Mouse (Mus musculus) forebrain, embryonic 14.5 days (tissue): ENCODE measurements around the gene Camk1. TPM values are rescaled to one million over a fixed set of nuclear protein-coding genes. Genes with fewer than 3 reads are reported as not detected.

Source experiments
- ATAC-seq: fragments of 200-750 bp; cut with Nextera tagmentation; 2 replicates; pipeline ENCODE4 v1.8.0; 2017; ENCODE audit warnings: mild to moderate bottlenecking, moderate library complexity
- DNase-seq: peaks from one replicate; pipeline ENCODE4 v3.0.0-alpha.2; 2015; ENCODE audit warnings: low spot score
- H3K27ac ChIP-seq: fragments of 300-500 bp; sonication (generic); 2 replicates; pipeline ENCODE4 v1.5.1; 2014; ENCODE audit warnings: low read depth, mild to moderate bottlenecking, control low read depth, low read length, moderate library complexity
- H3K27me3 ChIP-seq: fragments of 300-500 bp; sonication (generic); replicated peaks from 2 replicates; pipeline ENCODE4 v1.6.1; 2014; ENCODE audit warnings: low read length, control low read depth, mixed read lengths; ENCODE audit not compliant: control insufficient read depth, insufficient read depth
- H3K36me3 ChIP-seq: fragments of 300-500 bp; sonication (generic); 2 replicates; pipeline ENCODE4 v1.6.1; 2014; ENCODE audit warnings: low read length, control low read depth; ENCODE audit not compliant: control insufficient read depth, insufficient read depth
- H3K4me1 ChIP-seq: fragments of 300-500 bp; sonication (generic); 2 replicates; pipeline ENCODE4 v1.6.1; 2014; ENCODE audit warnings: antibody characterized with exemption, low read length, control low read depth; ENCODE audit not compliant: control insufficient read depth, insufficient read depth
- H3K4me2 ChIP-seq: fragments of 300-500 bp; sonication (generic); 2 replicates; pipeline ENCODE4 v1.6.1; 2014; ENCODE audit warnings: mild to moderate bottlenecking, control low read depth, low read length
- H3K4me3 ChIP-seq: fragments of 300-500 bp; sonication (generic); 2 replicates; pipeline ENCODE4 v1.5.1; 2014; ENCODE audit warnings: low read depth, low read length, control low read depth
- H3K9ac ChIP-seq: fragments of 300-500 bp; sonication (generic); 2 replicates; pipeline ENCODE4 v1.6.1; 2014; ENCODE audit warnings: mild to moderate bottlenecking, low read length, control low read depth, moderate library complexity
- H3K9me3 ChIP-seq: fragments of 300-500 bp; sonication (generic); replicated peaks from 2 replicates; pipeline ENCODE4 v1.6.1; 2016; ENCODE audit warnings: low read length, control low read depth, mixed read lengths; ENCODE audit not compliant: control insufficient read depth
- WGBS: fragments of 180-500 bp; shearing (Covaris S2); extraction: QIAGEN DNeasy Blood & Tissue Kit; methylation state at CpG from one replicate; pipeline ENCODE4 v1.1.7; 2014; 5-methylcytosine and 5-hydroxymethylcytosine counted together
- polyA plus RNA-seq: library from polyadenylated mRNA; unstranded; fragments of >200 nt; fragmentation: Nextera tagmentation; extraction: Ambion mirVana; gene quantifications from 2 replicates; pipeline ENCODE4 v1.2.1, GENCODE M21; 2014

Camk1 gene
- polyA plus RNA-seq, 1 experiment from 2014 or later, result 86.3 TPM

DNA sequence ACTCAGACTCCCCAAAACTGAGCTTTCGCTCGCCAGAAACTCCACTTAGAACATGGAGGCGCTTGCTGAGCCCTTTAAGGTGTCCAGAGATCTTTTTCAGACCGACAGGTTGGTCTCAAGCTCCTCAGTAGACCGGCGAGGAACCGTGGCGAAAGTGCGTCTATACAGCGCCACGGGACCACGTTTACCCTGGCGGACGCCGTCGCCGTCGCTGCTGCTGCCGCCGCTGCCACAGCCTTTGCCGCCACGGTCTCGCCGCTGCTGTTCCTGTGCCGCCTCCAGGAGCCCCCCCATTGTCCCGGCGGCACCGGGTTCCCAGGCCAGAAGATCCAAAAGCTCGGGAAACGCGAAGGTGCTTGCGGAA is 36.8 kb downstream of the Camk1 start, which contains the start of gene Brpf1:
Gene Brpf1 (plus strand): TSS at position 152 of the 364 bp plus-strand sequence.
- peaks cover 11% of the 10 kb centered on the region for H3K4me1 ChIP-seq
- peak within 1 kb of the TSS; percentile 98 for H3K27ac ChIP-seq
- DNase-seq, result no peak
- H3K27me3 ChIP-seq, result no peaks in the 10 kb centered on the region
- H3K4me3 ChIP-seq, result peak within 1 kb of the TSS; percentile 95
- whole genome bisulfite sequencing, result under 1% methylated on average over 32 of the region's 32 CpGs
- H3K4me2 ChIP-seq, result peak within 1 kb of the TSS; percentile 96
- peak; percentile 70 for ATAC-seq
- H3K36me3 ChIP-seq, result peaks cover 13% of the 10 kb centered on the region
- no peaks in the 10 kb centered on the region for H3K9me3 ChIP-seq
- H3K9ac ChIP-seq, result peak within 1 kb of the TSS; percentile 93

DNA sequence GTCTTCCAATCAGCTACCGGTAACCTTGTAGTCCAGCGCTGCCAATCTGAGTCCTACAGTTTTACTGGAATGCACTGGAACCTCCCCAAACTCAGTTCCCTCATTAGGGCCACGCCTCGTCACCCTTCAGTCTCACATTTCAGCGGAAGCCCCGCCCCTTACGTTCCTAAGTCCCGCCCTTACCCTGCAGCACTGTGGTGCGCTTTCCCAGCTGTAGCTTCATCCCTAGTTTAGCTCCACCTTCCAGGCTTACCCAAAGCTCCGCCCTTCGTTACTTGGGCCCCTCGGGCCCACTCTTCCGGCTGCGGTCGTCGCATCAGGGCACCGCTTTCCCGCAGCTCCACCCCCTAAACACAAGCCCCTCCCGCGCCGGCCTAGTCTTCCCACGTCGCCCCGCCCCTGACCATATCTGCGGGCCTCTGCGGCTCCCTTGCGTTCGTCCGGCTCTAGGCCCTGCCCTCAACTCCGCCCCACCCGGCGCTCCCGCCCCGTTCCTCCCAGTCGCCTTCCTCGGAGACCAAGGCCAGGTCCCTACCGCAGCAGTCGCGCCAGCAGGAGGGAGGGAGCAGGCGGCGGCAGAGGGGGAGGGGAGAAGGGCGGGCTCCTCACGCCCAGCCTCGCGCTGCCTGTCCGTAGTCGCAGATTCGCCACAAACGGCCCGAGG is 37.3 kb downstream of the Camk1 start:
- Histone ChIP-seq H3K9me3 (no peaks in the 10 kb centered on the region), H3K4me2 (peak overlapping the region; percentile 96), H3K9ac (peak overlapping the region; percentile 93), H3K36me3 (peaks cover 12% of the 10 kb centered on the region), H3K4me1 (peaks cover 11% of the 10 kb centered on the region), H3K4me3 (peak overlapping the region; percentile 95), H3K27me3 (no peaks in the 10 kb centered on the region), H3K27ac (peak overlapping the region; percentile 98)
- ATAC-seq, result peak; percentile 98
- peak; percentile 99 for DNase-seq
- under 1% methylated on average over 50 of the region's 50 CpGs for WGBS

DNA sequence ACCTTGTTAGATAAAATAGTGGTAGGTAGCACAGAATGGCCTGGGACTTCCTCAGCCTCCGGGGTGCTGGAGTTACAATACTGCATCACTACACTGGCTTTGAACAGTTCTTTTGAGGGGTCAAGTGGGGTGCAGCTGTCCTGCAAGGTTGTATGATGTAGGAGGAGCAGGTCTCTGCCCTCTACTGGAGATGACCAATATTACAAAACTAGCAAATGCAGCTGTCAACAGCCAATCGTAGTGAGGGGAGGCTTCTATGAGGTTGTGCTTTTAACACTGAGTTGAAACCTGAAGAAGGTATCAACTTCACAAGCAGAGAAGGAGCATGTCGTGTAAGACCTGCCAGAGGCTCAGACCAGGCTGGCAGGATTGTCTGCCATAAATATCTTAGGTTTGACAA is 41.5 kb downstream of the Camk1 start:
- H3K27me3 ChIP-seq, result no peaks in the 10 kb centered on the region
- no peak overlapping the region for H3K9ac ChIP-seq
- ATAC-seq (no peak), DNase-seq (peak; percentile 23)
- H3K27ac ChIP-seq, result no peak overlapping the region
- H3K4me3 ChIP-seq, result no peak overlapping the region
- 27% methylated on average over 3 of the region's 3 CpGs for WGBS
- H3K36me3 ChIP-seq, result no peaks in the 10 kb centered on the region
- no peak overlapping the region for H3K4me2 ChIP-seq
- no peaks in the 10 kb centered on the region for H3K9me3 ChIP-seq
- H3K4me1 ChIP-seq, result no peaks in the 10 kb centered on the region

DNA sequence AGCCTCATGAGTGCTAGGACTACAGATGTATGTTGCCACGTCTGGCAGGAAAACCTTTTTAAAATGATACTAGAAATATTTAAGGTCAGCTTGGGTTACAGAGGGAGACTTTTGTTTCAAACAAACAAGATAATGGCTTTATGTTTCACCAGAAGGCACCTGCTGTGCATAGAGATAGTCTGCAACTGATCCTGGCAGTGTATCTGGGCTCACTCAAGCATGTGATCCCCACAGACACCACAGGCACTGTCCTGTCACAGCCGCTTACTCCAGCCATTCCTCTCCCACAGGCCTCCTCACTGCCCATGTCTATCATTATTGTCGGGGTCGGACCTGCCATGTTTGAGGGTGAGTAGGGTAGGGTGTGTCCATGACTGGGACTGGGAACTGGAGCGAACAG is 42.4 kb downstream of the Camk1 start:
- 81% methylated on average over 5 of the region's 5 CpGs for WGBS
- H3K36me3 ChIP-seq, result no peaks in the 10 kb centered on the region
- H3K27me3 ChIP-seq, result no peaks in the 10 kb centered on the region
- no peak for DNase-seq
- H3K4me1 ChIP-seq, result no peaks in the 10 kb centered on the region
- no peak overlapping the region for H3K4me3 ChIP-seq
- no peak for ATAC-seq
- H3K9ac ChIP-seq, result no peak overlapping the region
- no peaks in the 10 kb centered on the region for H3K9me3 ChIP-seq
- H3K4me2 ChIP-seq, result no peak overlapping the region
- H3K27ac ChIP-seq, result no peak overlapping the region

DNA sequence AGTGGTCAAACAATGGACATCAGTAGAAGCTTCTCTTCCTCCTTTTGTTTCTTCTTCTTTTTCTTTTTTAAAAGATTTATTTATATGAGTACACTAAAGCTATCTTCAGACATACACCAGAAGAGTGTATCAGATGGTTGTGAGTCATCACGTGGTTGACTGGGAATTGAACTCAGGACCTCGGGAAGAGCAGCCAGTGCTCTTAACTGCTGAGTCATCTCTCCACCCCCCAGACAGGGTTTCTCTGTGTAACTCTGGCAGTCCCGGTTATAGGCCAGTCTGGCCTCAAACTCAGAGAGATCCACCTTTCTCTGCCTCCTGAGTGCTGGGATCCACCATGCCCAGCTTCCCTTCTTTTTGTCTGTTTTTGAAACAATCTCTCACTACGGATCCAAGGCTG is 47.1 kb downstream of the Camk1 start:
- Histone ChIP-seq H3K9ac (no peak overlapping the region), H3K36me3 (no peaks in the 10 kb centered on the region), H3K9me3 (no peaks in the 10 kb centered on the region), H3K4me1 (no peaks in the 10 kb centered on the region), H3K27me3 (no peaks in the 10 kb centered on the region), H3K4me2 (no peak overlapping the region), H3K27ac (no peak overlapping the region), H3K4me3 (no peak overlapping the region)
- DNase-seq (no peak), ATAC-seq (no peak)
- WGBS, result 75% methylated on average over 4 of the region's 4 CpGs

DNA sequence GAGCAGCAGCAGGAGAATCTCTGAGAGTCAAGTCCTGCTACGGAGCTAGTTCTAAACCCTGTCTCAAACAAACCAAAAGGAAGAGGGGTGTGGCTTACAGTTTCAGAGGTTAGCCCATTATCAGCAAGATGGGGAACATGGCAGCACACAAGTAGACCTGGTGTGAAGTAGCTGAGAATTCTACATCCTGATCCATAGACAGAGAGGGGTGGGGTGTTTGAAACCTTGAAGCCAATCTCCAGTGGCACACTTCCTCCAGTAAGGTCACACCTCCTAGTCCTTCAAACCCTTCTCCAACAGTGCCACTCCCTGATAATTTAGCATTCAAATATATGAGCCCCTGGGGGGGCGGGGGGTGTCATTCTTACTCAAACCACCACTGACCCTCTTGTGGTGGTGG is 47.7 kb downstream of the Camk1 start:
- no peaks in the 10 kb centered on the region for H3K27me3 ChIP-seq
- H3K27ac ChIP-seq, result no peak overlapping the region
- DNase-seq, result no peak
- no peak overlapping the region for H3K9ac ChIP-seq
- 78% methylated on average over 2 of the region's 2 CpGs for WGBS
- H3K4me2 ChIP-seq, result no peak overlapping the region
- no peaks in the 10 kb centered on the region for H3K36me3 ChIP-seq
- no peak overlapping the region for H3K4me3 ChIP-seq
- no peaks in the 10 kb centered on the region for H3K4me1 ChIP-seq
- ATAC-seq, result no peak
- H3K9me3 ChIP-seq, result no peaks in the 10 kb centered on the region

DNA sequence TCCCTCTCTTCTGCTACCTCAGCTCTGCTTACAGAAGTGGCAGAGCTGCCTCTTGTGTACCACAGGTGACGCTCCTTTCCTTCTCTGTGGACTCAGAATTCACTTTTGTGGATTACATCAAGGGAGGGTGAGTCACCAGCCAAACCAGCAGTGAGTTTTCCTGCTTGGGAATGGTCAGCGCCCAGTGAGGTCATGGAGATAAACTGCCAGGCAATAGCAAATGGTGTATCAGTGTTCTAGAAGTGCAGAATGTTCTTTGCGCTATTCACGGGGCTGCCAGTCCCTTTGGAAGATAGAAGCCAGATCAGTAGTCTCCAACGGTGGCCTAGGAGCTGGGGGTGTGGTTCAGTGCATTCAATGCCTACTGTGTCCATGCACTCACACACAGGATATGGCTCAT is 50.8 kb downstream of the Camk1 start:
- 65% methylated on average over 5 of the region's 5 CpGs for WGBS
- Histone ChIP-seq H3K9me3 (no peaks in the 10 kb centered on the region), H3K27ac (no peak overlapping the region), H3K4me2 (no peak overlapping the region), H3K36me3 (no peaks in the 10 kb centered on the region), H3K27me3 (no peaks in the 10 kb centered on the region), H3K4me3 (no peak overlapping the region), H3K4me1 (no peaks in the 10 kb centered on the region), H3K9ac (no peak overlapping the region)
- DNase-seq (no peak), ATAC-seq (no peak)

DNA sequence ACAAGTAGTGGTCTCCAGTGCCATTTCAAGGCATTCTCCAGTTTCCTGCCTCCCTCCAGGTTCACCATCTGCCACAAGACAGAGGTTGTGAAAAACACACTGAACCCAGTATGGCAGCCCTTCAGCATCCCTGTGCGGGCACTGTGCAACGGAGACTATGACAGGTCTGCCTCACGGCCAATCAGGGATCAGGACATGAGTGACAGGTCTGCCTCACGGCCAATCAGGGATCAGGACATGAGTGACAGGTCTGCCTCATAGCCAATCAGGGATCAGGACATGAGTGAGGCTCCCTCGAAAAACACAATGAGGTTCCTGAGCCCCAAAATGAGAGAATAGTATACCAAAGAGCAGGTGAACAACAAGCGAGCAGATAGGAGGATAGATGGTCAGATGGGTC is 53.4 kb downstream of the Camk1 start:
- Histone ChIP-seq H3K27ac (no peak overlapping the region), H3K4me1 (no peaks in the 10 kb centered on the region), H3K4me2 (no peak overlapping the region), H3K27me3 (no peaks in the 10 kb centered on the region), H3K9me3 (no peaks in the 10 kb centered on the region), H3K9ac (no peak overlapping the region), H3K4me3 (no peak overlapping the region), H3K36me3 (no peaks in the 10 kb centered on the region)
- no peak for DNase-seq
- no peak for ATAC-seq
- 70% methylated on average over 6 of the region's 6 CpGs for WGBS

DNA sequence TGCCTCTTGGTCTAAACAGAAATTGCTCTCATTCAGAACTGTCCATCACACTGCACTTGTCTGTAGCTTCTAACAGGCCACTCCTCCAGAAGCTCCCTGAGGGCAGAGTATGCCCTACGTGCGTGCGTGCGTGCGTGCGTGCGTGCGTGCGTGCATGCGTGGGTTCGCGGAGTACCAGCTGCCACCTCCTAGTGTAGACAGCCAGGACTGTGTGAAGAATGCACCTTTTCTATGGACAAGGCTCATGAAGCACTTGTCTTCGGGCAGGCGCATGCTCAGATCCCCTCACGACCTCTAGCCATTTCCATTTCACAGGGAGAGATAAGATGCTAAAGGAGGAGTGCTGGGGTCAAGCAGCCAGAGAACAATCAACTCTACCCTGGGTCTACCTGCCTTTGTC is 54.4 kb downstream of the Camk1 start:
- H3K4me2 ChIP-seq, result no peak overlapping the region
- 93% methylated on average over 15 of the region's 15 CpGs for WGBS
- no peak overlapping the region for H3K27ac ChIP-seq
- no peak overlapping the region for H3K4me3 ChIP-seq
- no peaks in the 10 kb centered on the region for H3K4me1 ChIP-seq
- peaks cover 4% of the 10 kb centered on the region for H3K27me3 ChIP-seq
- no peak overlapping the region for H3K9ac ChIP-seq
- no peaks in the 10 kb centered on the region for H3K9me3 ChIP-seq
- ATAC-seq (no peak), DNase-seq (no peak)
- H3K36me3 ChIP-seq, result no peaks in the 10 kb centered on the region
